ENCODE assay signal across 23 mouse cellular contexts in genomic region chr11:8432941-8433340, GRCm38 (mm10).
DNase-seq lines count a peak whose midpoint lies in the region; ATAC-seq and TF ChIP-seq lines count a peak whose summit lies in the region.
"Had no signal": no experiment of that assay in that cellular context is flagged by ENCODE, and none has a peak within 500 bp of the region (broad histone marks: within the 10 kb centered on the region; RNA-seq: fewer than 3 reads in every experiment).

No protein-coding gene starts in this region.

- H3K4me2 ChIP-seq in liver, embryonic 11.5 days = no peak overlapping the region
- no peak overlapping the region for H3K4me2 ChIP-seq in liver, postnatal 0 days (ENCODE audit: low read depth, low read length)
- no peak overlapping the region for H3K4me2 ChIP-seq in limb, embryonic 14.5 days (replicated peaks; ENCODE audit: low read depth, low read length, severe bottlenecking)
- H3K4me2 ChIP-seq: embryonic facial prominence, embryonic 12.5 days; forebrain, embryonic 12.5 days had no signal

- TF ChIP-seq EP300 in heart, adult 2 months (IDR thresholded peaks at IDR 0.05; ENCODE audit: insufficient read depth, low read depth, low read length) = no peak
- TF ChIP-seq EP300 in liver, postnatal 0 days (IDR thresholded peaks at IDR 0.05; ENCODE audit: low read depth) = no peak

- H3K9me3 ChIP-seq in liver, embryonic 11.5 days (ENCODE audit: control insufficient read depth, low read length) = no peaks in the 10 kb centered on the region
- H3K9me3 ChIP-seq in liver, postnatal 0 days (ENCODE audit: low read length) = no peaks in the 10 kb centered on the region
- H3K9me3 ChIP-seq in ES-E14 (ENCODE audit: control insufficient read depth, insufficient read depth, low read depth, low read length) = no peaks in the 10 kb centered on the region
- H3K9me3 ChIP-seq in limb, embryonic 14.5 days (ENCODE audit: control insufficient read depth, low read length) = no peaks in the 10 kb centered on the region
- H3K9me3 ChIP-seq: embryonic facial prominence, embryonic 10.5 days; embryonic facial prominence, embryonic 12.5 days; forebrain, embryonic 10.5 days; forebrain, embryonic 12.5 days had no signal

- H3K79me2 ChIP-seq in heart, adult 2 months (replicated peaks; ENCODE audit: control insufficient read depth, insufficient read depth, low read length) = no peaks in the 10 kb centered on the region

- H3K36me3 ChIP-seq in heart, adult 2 months (ENCODE audit: control insufficient read depth, insufficient read depth, low read length) = no peaks in the 10 kb centered on the region
- H3K36me3 ChIP-seq in liver, embryonic 11.5 days (ENCODE audit: control insufficient read depth, insufficient read depth, low read length) = peaks cover 5% of the 10 kb centered on the region; the same call in 1 of the 2 replicates
- H3K36me3 ChIP-seq in liver, postnatal 0 days (replicated peaks; ENCODE audit: insufficient read depth, low read length) = peaks cover 37% of the 10 kb centered on the region
- H3K36me3 ChIP-seq in ES-E14 (ENCODE audit: control insufficient read depth, insufficient read depth, low read length, poor library complexity, severe bottlenecking) = peaks cover 52% of the 10 kb centered on the region
- H3K36me3 ChIP-seq in limb, embryonic 14.5 days (ENCODE audit: control insufficient read depth, insufficient read depth, low read length) = peaks cover 87% of the 10 kb centered on the region

- no peak for TF ChIP-seq CTCF in heart, adult 2 months (IDR thresholded peaks at IDR 0.05)
- no peak for TF ChIP-seq CTCF in liver, postnatal 0 days (IDR thresholded peaks at IDR 0.05; ENCODE audit: low read depth)

- WGBS in heart, adult 2 months = 85% methylated on average over 8 of the region's 8 CpGs
- 80% methylated on average over 8 of the region's 8 CpGs for WGBS in liver, embryonic 11.5 days
- 88% methylated on average over 8 of the region's 8 CpGs for WGBS in liver, postnatal 0 days (ENCODE audit: insufficient replicate concordance)
- WGBS in limb, embryonic 14.5 days = 90% methylated on average over 8 of the region's 8 CpGs

- in situ Hi-C loops in ES-E14 (cut with MboI; ENCODE audit: low sequenced_read_pairs in 2 of 2, unreplicated experiment in 2 of 2) = loop anchor here (5.0 to 25.0 kb wide), 4 partner anchors 429 to 704 kb away; no protein-coding TSS in a partner anchor

- ATAC-seq in liver, embryonic 11.5 days (replicated peaks; ENCODE audit: low FRiP score) = no peak
- no peak for ATAC-seq in liver, postnatal 0 days
- ATAC-seq in limb, embryonic 14.5 days (ENCODE audit: low FRiP score, low read depth) = no peak
- ATAC-seq: CD4-positive, CD25-positive, alpha-beta regulatory T cell, adult 4 months; forebrain, embryonic 14.5 days; forebrain, embryonic 16.5 days had no signal

- no peaks in the 10 kb centered on the region for H3K4me1 ChIP-seq in heart, adult 2 months (ENCODE audit: control insufficient read depth, insufficient read depth, low read length)
- H3K4me1 ChIP-seq in liver, embryonic 11.5 days (replicated peaks; ENCODE audit: control insufficient read depth, insufficient read depth, low read length) = no peaks in the 10 kb centered on the region
- no peaks in the 10 kb centered on the region for H3K4me1 ChIP-seq in liver, postnatal 0 days (ENCODE audit: insufficient read depth)
- no peaks in the 10 kb centered on the region for H3K4me1 ChIP-seq in ES-E14 (ENCODE audit: control insufficient read depth in 2 of 2, insufficient read depth in 2 of 2, low read length in 2 of 2, poor library complexity in 1 of 2)
- no peaks in the 10 kb centered on the region for H3K4me1 ChIP-seq in limb, embryonic 14.5 days (ENCODE audit: control insufficient read depth, insufficient read depth, low read length)
- H3K4me1 ChIP-seq: embryonic facial prominence, embryonic 10.5 days; forebrain, embryonic 10.5 days; forebrain, embryonic 12.5 days had no signal

- H3K4me3 ChIP-seq in heart, adult 2 months = no peak overlapping the region
- H3K4me3 ChIP-seq in liver, embryonic 11.5 days (ENCODE audit: low read depth, low read length) = no peak overlapping the region
- H3K4me3 ChIP-seq in liver, postnatal 0 days (ENCODE audit: low read depth, low read length) = no peak overlapping the region
- no peak overlapping the region for H3K4me3 ChIP-seq in ES-E14 (ENCODE audit: insufficient read depth in 1 of 2, low read depth in 1 of 2, low read length in 2 of 2, poor library complexity in 1 of 2, severe bottlenecking in 1 of 2)
- no peak overlapping the region for H3K4me3 ChIP-seq in limb, embryonic 14.5 days (replicated peaks; ENCODE audit: low read length)
- H3K4me3 ChIP-seq: embryonic facial prominence, embryonic 10.5 days; embryonic facial prominence, embryonic 12.5 days; forebrain, embryonic 10.5 days; forebrain, embryonic 12.5 days had no signal

- DNase-seq in heart, adult 11 months = peak; percentile 72
- no peak for DNase-seq in heart, adult 2 months
- DNase-seq in liver, embryonic 11.5 days (ENCODE audit: low spot score) = peak; percentile 11
- no peak for DNase-seq in liver, postnatal 0 days
- no peak for DNase-seq in ES-E14 (ENCODE audit: low read depth, low spot score)
- DNase-seq in limb, embryonic 14.5 days (ENCODE audit: low spot score) = peak; percentile 1
- no peak for DNase-seq in thymus, postnatal 36 days
- no peak for DNase-seq in c-Kit-positive CD71-positive TER-119-positive erythroid progenitor cells, embryonic 14.5 days (ENCODE audit: low spot score)
- DNase-seq: adrenal gland, adult 2 months; adrenal gland, postnatal 10 days; adrenal gland, postnatal 25 days; B cell, adult 2 months; cerebellum, adult 11-12 months; cerebellum, adult 2 months; cerebellum, adult 9-10 months; cerebellum, postnatal 10 days had no signal

- H3K9ac ChIP-seq in heart, adult 2 months (ENCODE audit: low read depth, low read length) = no peak overlapping the region
- H3K9ac ChIP-seq in liver, embryonic 11.5 days (ENCODE audit: low read depth, low read length) = no peak overlapping the region
- H3K9ac ChIP-seq in liver, postnatal 0 days (replicated peaks) = no peak overlapping the region
- no peak overlapping the region for H3K9ac ChIP-seq in ES-E14 (ENCODE audit: insufficient read depth, low read depth, low read length, poor library complexity, severe bottlenecking)
- no peak overlapping the region for H3K9ac ChIP-seq in limb, embryonic 14.5 days (ENCODE audit: low read depth, low read length, severe bottlenecking)
- H3K9ac ChIP-seq: embryonic facial prominence, embryonic 12.5 days; forebrain, embryonic 12.5 days had no signal

- no peaks in the 10 kb centered on the region for H3K27me3 ChIP-seq in heart, adult 2 months (ENCODE audit: control insufficient read depth, insufficient read depth, low read length)
- H3K27me3 ChIP-seq in liver, embryonic 11.5 days (replicated peaks; ENCODE audit: control insufficient read depth, insufficient read depth, low read length) = no peaks in the 10 kb centered on the region
- no peaks in the 10 kb centered on the region for H3K27me3 ChIP-seq in liver, postnatal 0 days (ENCODE audit: insufficient read depth, low read length)
- no peaks in the 10 kb centered on the region for H3K27me3 ChIP-seq in limb, embryonic 14.5 days (ENCODE audit: control insufficient read depth, insufficient read depth, low read length)
- H3K27me3 ChIP-seq: embryonic facial prominence, embryonic 12.5 days; forebrain, embryonic 12.5 days had no signal

- no peak overlapping the region for H3K27ac ChIP-seq in heart, adult 2 months
- H3K27ac ChIP-seq in liver, embryonic 11.5 days (ENCODE audit: low read depth, low read length) = no peak overlapping the region
- no peak overlapping the region for H3K27ac ChIP-seq in liver, postnatal 0 days (ENCODE audit: low read depth)
- no peak overlapping the region for H3K27ac ChIP-seq in ES-E14 (ENCODE audit: insufficient read depth, low read depth, low read length, poor library complexity, severe bottlenecking)
- H3K27ac ChIP-seq in limb, embryonic 14.5 days (replicated peaks; ENCODE audit: low read depth, low read length) = no peak overlapping the region
- H3K27ac ChIP-seq: embryonic facial prominence, embryonic 10.5 days; embryonic facial prominence, embryonic 12.5 days; forebrain, embryonic 10.5 days; forebrain, embryonic 12.5 days had no signal

- intact Hi-C loops in heart, adult 2 months (cut with DNase I) = no loop called here

- no peak for TF ChIP-seq POLR2A in heart, adult 2 months (IDR thresholded peaks at IDR 0.05; ENCODE audit: insufficient read depth, low read depth, low read length)
- TF ChIP-seq POLR2A in limb, embryonic 14.5 days (IDR thresholded peaks at IDR 0.05; ENCODE audit: borderline replicate concordance, extremely low read depth, insufficient read depth, insufficient read length) = no peak

TF ChIP-seq in ES-E14, 5 proteins besides CTCF, POLR2A, EP300 and RAD21:
- TF ChIP-seq ZNF384 (IDR thresholded peaks at IDR 0.05; ENCODE audit: low read depth, low read length) (no peak), MAFK (IDR thresholded peaks at IDR 0.05; ENCODE audit: insufficient read depth, low read depth, low read length) (peak; percentile 59; the same call in 1 of the 2 replicates)
TF ChIP-seq in ES-E14: peak in this region for 1.

Comparison
In these comparisons a context has a peak if more than half of its experiments do, and no peak if none do; other contexts are left out.
1. DNase-seq: peak in heart, adult 11 months (single experiment), liver, embryonic 11.5 days (single experiment) and limb, embryonic 14.5 days (single experiment); none in heart, adult 2 months (0 of 2), liver, postnatal 0 days (single experiment), ES-E14 (single experiment), thymus, postnatal 36 days (0 of 2) and c-Kit-positive CD71-positive TER-119-positive erythroid progenitor cells, embryonic 14.5 days (single experiment).